Mouse (Mus musculus) frontal cortex, postnatal 14 days (tissue): Measurements from ENCODE around the gene Taf3.

ENCODE experiments used
- DNase-seq, 2 experiments: peaks; one replicate each; pipeline ENCODE4 v3.0.0; 2022; ENCODE audit warnings: low spot score in 2 of 2

Gene Taf3

GRCm38 (mm10) chr2:9956546-9956945, 91.8 kb downstream of the Taf3 start:
- DNase-seq: no peak

GRCm38 (mm10) chr2:9955576-9956535, 92.5 kb downstream of the Taf3 start:
- no peak for DNase-seq

- no peak for DNase-seq
Measured at GRCm38 (mm10) chr2:9946739-9947138, 101.7 kb downstream of the Taf3 start.

- DNase-seq: no peak
Measured at GRCm38 (mm10) chr2:9945611-9946010, 102.8 kb downstream of the Taf3 start.

GRCm38 (mm10) chr2:9943011-9943410, 105.4 kb downstream of the Taf3 start:
- DNase-seq: no peak

- DNase-seq: no peak
Measured at GRCm38 (mm10) chr2:9939250-9939649, 109.1 kb downstream of the Taf3 start.

GRCm38 (mm10) chr2:9935965-9936364, 112.4 kb downstream of the Taf3 start:
- DNase-seq: no peak

GRCm38 (mm10) chr2:9926905-9927283, 121.5 kb downstream of the Taf3 start:
- DNase-seq: no peak

- no peak for DNase-seq
Measured at GRCm38 (mm10) chr2:9926194-9926904, 122.0 kb downstream of the Taf3 start.

- no peak for DNase-seq
Measured at GRCm38 (mm10) chr2:9918691-9919471, 129.5 kb downstream of the Taf3 start.

GRCm38 (mm10) chr2:9917602-9918001, 130.8 kb downstream of the Taf3 start:
- DNase-seq: no peak

- no peak for DNase-seq
Measured at GRCm38 (mm10) chr2:9905995-9906394, 142.4 kb downstream of the Taf3 start.

GRCm38 (mm10) chr2:9903854-9904560, 144.4 kb downstream of the Taf3 start:
- DNase-seq: no peak

- no peak for DNase-seq
Measured at GRCm38 (mm10) chr2:9897846-9898245, 150.6 kb downstream of the Taf3 start.

GRCm38 (mm10) chr2:9896097-9896770, 152.2 kb downstream of the Taf3 start:
- no peak for DNase-seq

GRCm38 (mm10) chr2:9894836-9895593, 153.4 kb downstream of the Taf3 start:
- DNase-seq: no peak

GRCm38 (mm10) chr2:9893272-9893953, 155.0 kb downstream of the Taf3 start:
- DNase-seq: no peak

- DNase-seq: no peak
Measured at GRCm38 (mm10) chr2:9892541-9892940, 155.9 kb downstream of the Taf3 start.

GRCm38 (mm10) chr2:9890906-9891305, 157.5 kb downstream of the Taf3 start:
- DNase-seq: no peak

- no peak for DNase-seq
Measured at GRCm38 (mm10) chr2:9890251-9890650, 158.1 kb downstream of the Taf3 start.
